Mouse (Mus musculus) erythroblast, embryonic 14.5 days (primary cell): ENCODE measurements around the gene Cnot4. TPM values are rescaled to one million over a fixed set of nuclear protein-coding genes. Genes with fewer than 3 reads are reported as not detected.

Experiments used
- H3K27me3 ChIP-seq: 2 replicates; pipeline ENCODE4 v1.6.1; 2012; ENCODE audit warnings: inconsistent platforms; ENCODE audit not compliant: control insufficient read depth
- H3K36me3 ChIP-seq: 2 replicates; pipeline ENCODE4 v1.6.1; 2012; ENCODE audit warnings: mild to moderate bottlenecking, inconsistent platforms; ENCODE audit not compliant: control insufficient read depth
- H3K4me1 ChIP-seq: 2 replicates; pipeline ENCODE4 v1.6.1; 2012; ENCODE audit warnings: inconsistent platforms; ENCODE audit not compliant: control insufficient read depth
- H3K4me3 ChIP-seq: replicated peaks from 2 replicates; pipeline ENCODE3; 2012; ENCODE audit warnings: moderate library complexity, mild to moderate bottlenecking, inconsistent platforms
- H3K9me3 ChIP-seq: 2 replicates; pipeline ENCODE4 v1.6.1; 2012; ENCODE audit warnings: low read length, inconsistent platforms, mixed read lengths; ENCODE audit not compliant: control insufficient read depth
- GATA1 ChIP-seq: IDR thresholded peaks from 2 replicates; pipeline ENCODE4 v1.6.1; 2012; ENCODE audit warnings: low read length, inconsistent platforms, mixed read lengths
- TAL1 ChIP-seq: IDR thresholded peaks from 3 replicates; pipeline ENCODE4 v1.6.1; 2012; ENCODE audit warnings: low read length, inconsistent platforms, mixed read lengths
- polyA plus RNA-seq: library from polyadenylated mRNA; stranded (reverse); fragments of >175 nt; gene quantifications from 2 replicates; pipeline ENCODE4 v1.2.3, GENCODE M21; 2012

Gene Cnot4
- polyA plus RNA-seq, 1 experiment: 0.46 TPM

GRCm38 (mm10) chr6:35147726-35148422 lies 14.3 kb upstream of the Cnot4 start:
- Histone ChIP-seq H3K27me3 (no peaks in the 10 kb centered on the region), H3K36me3 (no peaks in the 10 kb centered on the region; the same call in 1 of the 2 replicates), H3K4me3 (no peak overlapping the region), H3K4me1 (no peaks in the 10 kb centered on the region), H3K9me3 (peaks cover 15% of the 10 kb centered on the region)
- no peak for TF ChIP-seq GATA1
- no peak for TF ChIP-seq TAL1

- no peaks in the 10 kb centered on the region for H3K4me1 ChIP-seq
- TF ChIP-seq TAL1: no peak
- no peak for TF ChIP-seq GATA1
- no peaks in the 10 kb centered on the region; the same call in 1 of the 2 replicates for H3K36me3 ChIP-seq
- peaks cover 15% of the 10 kb centered on the region for H3K9me3 ChIP-seq
- H3K4me3 ChIP-seq: no peak overlapping the region
- H3K27me3 ChIP-seq: no peaks in the 10 kb centered on the region
Observed at GRCm38 (mm10) chr6:35145569-35145968, 12.0 kb upstream of the Cnot4 start.

GRCm38 (mm10) chr6:35140351-35140750 lies 6.8 kb upstream of the Cnot4 start:
- peaks cover 8% of the 10 kb centered on the region for H3K9me3 ChIP-seq
- no peaks in the 10 kb centered on the region for H3K27me3 ChIP-seq
- H3K4me1 ChIP-seq: no peaks in the 10 kb centered on the region
- H3K36me3 ChIP-seq: no peaks in the 10 kb centered on the region; the same call in 1 of the 2 replicates
- H3K4me3 ChIP-seq: no peak overlapping the region
- TF ChIP-seq GATA1 (no peak), TAL1 (no peak)

GRCm38 (mm10) chr6:35134844-35135243 lies 1.3 kb upstream of the Cnot4 start:
- Histone ChIP-seq H3K9me3 (no peaks in the 10 kb centered on the region), H3K4me3 (peak overlapping the region; percentile 80), H3K36me3 (peaks cover 6% of the 10 kb centered on the region; the same call in 1 of the 2 replicates), H3K4me1 (peaks cover 28% of the 10 kb centered on the region), H3K27me3 (no peaks in the 10 kb centered on the region)
- no peak for TF ChIP-seq TAL1
- TF ChIP-seq GATA1: no peak

- peaks cover 32% of the 10 kb centered on the region for H3K4me1 ChIP-seq
- H3K4me3 ChIP-seq: peak overlapping the region; percentile 80
- peaks cover 11% of the 10 kb centered on the region for H3K36me3 ChIP-seq
- H3K9me3 ChIP-seq: no peaks in the 10 kb centered on the region
- TF ChIP-seq GATA1 (no peak), TAL1 (no peak)
- H3K27me3 ChIP-seq: no peaks in the 10 kb centered on the region
Observed at GRCm38 (mm10) chr6:35133246-35133578, 312 bp downstream of the Cnot4 start.

GRCm38 (mm10) chr6:35132806-35133205 lies 718 bp downstream of the Cnot4 start:
- Histone ChIP-seq H3K4me3 (peak overlapping the region; percentile 80), H3K27me3 (no peaks in the 10 kb centered on the region), H3K4me1 (peaks cover 32% of the 10 kb centered on the region), H3K36me3 (peaks cover 11% of the 10 kb centered on the region), H3K9me3 (no peaks in the 10 kb centered on the region)
- TF ChIP-seq GATA1 (no peak), TAL1 (no peak)

GRCm38 (mm10) chr6:35122488-35122887 lies 11.0 kb downstream of the Cnot4 start:
- Histone ChIP-seq H3K27me3 (no peaks in the 10 kb centered on the region), H3K4me1 (peaks cover 11% of the 10 kb centered on the region), H3K36me3 (peaks cover 38% of the 10 kb centered on the region), H3K9me3 (no peaks in the 10 kb centered on the region), H3K4me3 (no peak overlapping the region)
- no peak for TF ChIP-seq TAL1
- TF ChIP-seq GATA1: no peak

GRCm38 (mm10) chr6:35121925-35122324 lies 11.6 kb downstream of the Cnot4 start:
- Histone ChIP-seq H3K4me3 (no peak overlapping the region), H3K9me3 (no peaks in the 10 kb centered on the region)

GRCm38 (mm10) chr6:35102457-35102856 lies 31.1 kb downstream of the Cnot4 start:
- TF ChIP-seq TAL1 (no peak), GATA1 (no peak)
- H3K9me3 ChIP-seq: no peaks in the 10 kb centered on the region
- H3K36me3 ChIP-seq: peaks cover 12% of the 10 kb centered on the region

More at GRCm38 (mm10) chr6:35121925-35122324, 11.6 kb downstream of the Cnot4 start:
- peaks cover 35% of the 10 kb centered on the region for H3K36me3 ChIP-seq
- H3K27me3 ChIP-seq: no peaks in the 10 kb centered on the region
- TF ChIP-seq TAL1 (no peak), GATA1 (no peak)
- peaks cover 7% of the 10 kb centered on the region for H3K4me1 ChIP-seq

More at GRCm38 (mm10) chr6:35102457-35102856, 31.1 kb downstream of the Cnot4 start:
- no peak overlapping the region for H3K4me3 ChIP-seq
- no peaks in the 10 kb centered on the region for H3K27me3 ChIP-seq
- 0 out of 2 replicates have a peak, but pooled peaks cover 2% of the 10 kb centered on the region for H3K4me1 ChIP-seq
